Mouse (Mus musculus): Measurements from ENCODE around the gene Tax1bp1. TPM values are rescaled to one million over a fixed set of nuclear protein-coding genes. Genes with fewer than 3 reads are reported as not detected.

The Tax1bp1 gene
- polyA plus RNA-seq, 1 experiment, result 179 TPM

DNA sequence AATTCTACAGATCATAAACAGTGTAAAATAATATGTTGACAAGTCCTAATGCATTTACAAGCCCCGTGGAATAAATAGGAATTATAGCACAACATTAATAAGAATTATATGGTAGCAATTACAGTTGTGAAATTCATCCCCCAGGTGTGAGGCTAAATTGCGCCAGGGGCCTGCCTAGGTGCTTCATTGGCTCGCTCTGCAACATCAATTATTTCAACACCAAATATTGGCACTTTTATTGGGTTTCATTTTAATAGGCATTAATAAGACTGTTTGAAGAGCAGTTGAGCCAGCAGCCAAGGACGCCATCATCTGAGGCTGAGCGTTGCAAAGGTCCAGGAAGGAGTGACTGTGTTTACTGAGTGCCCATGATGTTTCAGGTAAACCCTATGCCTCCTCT lies 65.0 kb downstream of the Tax1bp1 start:
- no peak overlapping the region for H3K4me3 ChIP-seq (ENCODE audit: control insufficient read depth, low read depth, low read length)
- no peaks in the 10 kb centered on the region for H3K36me3 ChIP-seq (ENCODE audit: control insufficient read depth, insufficient read depth, low read length)
- TF ChIP-seq POLR2A (IDR thresholded peaks at IDR 0.05; ENCODE audit: control insufficient read depth, low read depth, low read length) (no peak), CTCF (IDR thresholded peaks at IDR 0.05; ENCODE audit: control insufficient read depth, insufficient read depth, insufficient replicate concordance, low read depth, low read length) (no peak)
- H3K27ac ChIP-seq (ENCODE audit: control insufficient read depth, insufficient read depth, low read depth, low read length), result no peak overlapping the region
- H3K27me3 ChIP-seq (ENCODE audit: control insufficient read depth, insufficient read depth, low read length), result no peaks in the 10 kb centered on the region
- no peaks in the 10 kb centered on the region for H3K4me1 ChIP-seq (ENCODE audit: control insufficient read depth, insufficient read depth, low read length)

DNA sequence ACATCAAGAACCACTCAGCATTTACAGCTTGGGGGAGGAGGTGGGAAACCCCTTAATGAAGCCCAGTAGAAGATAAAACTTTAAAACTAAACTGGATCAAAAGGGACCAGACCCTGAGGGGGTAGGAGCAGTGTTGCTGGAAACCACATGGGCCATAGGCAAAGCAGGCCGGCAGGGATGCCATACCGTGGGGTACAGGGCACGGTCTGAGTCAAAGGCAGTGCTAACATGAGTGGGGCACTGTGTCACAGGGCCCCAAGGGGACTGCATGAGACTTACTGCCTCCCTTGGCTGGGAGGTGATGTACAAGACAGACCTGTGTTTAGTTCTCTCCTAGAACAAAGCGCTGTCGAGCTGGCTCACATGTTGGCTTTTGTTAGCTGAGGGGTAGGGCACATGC lies 66.0 kb downstream of the Tax1bp1 start:
- no peaks in the 10 kb centered on the region for H3K27me3 ChIP-seq (ENCODE audit: control insufficient read depth, insufficient read depth, low read length)
- TF ChIP-seq POLR2A (IDR thresholded peaks at IDR 0.05; ENCODE audit: control insufficient read depth, low read depth, low read length) (no peak), CTCF (IDR thresholded peaks at IDR 0.05; ENCODE audit: control insufficient read depth, insufficient read depth, insufficient replicate concordance, low read depth, low read length) (no peak)
- no peaks in the 10 kb centered on the region for H3K36me3 ChIP-seq (ENCODE audit: control insufficient read depth, insufficient read depth, low read length)
- H3K4me1 ChIP-seq (ENCODE audit: control insufficient read depth, insufficient read depth, low read length), result no peaks in the 10 kb centered on the region
- H3K27ac ChIP-seq (ENCODE audit: control insufficient read depth, insufficient read depth, low read depth, low read length), result no peak overlapping the region
- no peak overlapping the region for H3K4me3 ChIP-seq (ENCODE audit: control insufficient read depth, low read depth, low read length)

DNA sequence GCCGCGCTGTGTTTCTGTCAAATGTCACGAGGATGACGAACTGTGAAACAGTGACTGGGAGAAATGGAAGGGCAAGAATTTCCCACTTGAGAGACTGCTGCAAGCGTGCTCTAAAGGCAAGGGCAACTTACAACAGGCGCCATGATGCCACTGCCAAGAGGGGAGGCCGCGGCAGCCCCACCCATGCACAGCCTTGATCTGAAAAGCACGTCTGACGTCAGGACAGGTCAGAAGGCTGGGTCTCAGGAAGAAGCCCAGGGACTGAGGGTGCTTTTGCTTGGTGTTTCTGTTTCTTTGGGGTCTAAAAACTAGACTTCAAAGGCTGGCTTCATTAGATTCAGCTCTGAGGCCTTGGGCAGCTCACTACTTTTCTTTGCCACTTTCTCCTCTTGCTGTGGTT lies 76.8 kb downstream of the Tax1bp1 start:
- Histone ChIP-seq H3K4me1 (ENCODE audit: control insufficient read depth, insufficient read depth, low read length) (no peaks in the 10 kb centered on the region), H3K36me3 (ENCODE audit: control insufficient read depth, insufficient read depth, low read length) (no peaks in the 10 kb centered on the region), H3K27me3 (ENCODE audit: control insufficient read depth, insufficient read depth, low read length) (no peaks in the 10 kb centered on the region), H3K27ac (ENCODE audit: control insufficient read depth, insufficient read depth, low read depth, low read length) (no peak overlapping the region), H3K4me3 (ENCODE audit: control insufficient read depth, low read depth, low read length) (no peak overlapping the region)
- TF ChIP-seq CTCF (IDR thresholded peaks at IDR 0.05; ENCODE audit: control insufficient read depth, insufficient read depth, insufficient replicate concordance, low read depth, low read length) (no peak), POLR2A (IDR thresholded peaks at IDR 0.05; ENCODE audit: control insufficient read depth, low read depth, low read length) (no peak)

DNA sequence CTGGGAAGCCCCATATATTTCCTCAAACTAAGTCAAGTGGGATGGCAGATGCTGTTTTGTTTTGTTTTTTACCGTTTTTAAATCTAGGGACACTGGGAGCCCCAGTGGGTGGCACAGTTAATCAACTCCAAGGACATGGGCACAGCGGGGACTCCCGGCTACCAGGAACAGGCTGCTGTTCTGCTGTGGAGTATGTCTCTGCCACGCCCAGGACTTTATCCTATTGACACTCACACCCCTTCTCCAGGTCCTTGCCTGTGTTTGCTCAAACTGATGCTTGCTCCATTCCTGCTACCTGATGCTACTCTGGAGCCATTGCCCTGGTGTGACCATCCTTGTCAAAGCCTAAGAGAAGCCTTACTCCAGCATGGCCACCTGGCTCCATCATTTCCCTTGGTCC lies 77.3 kb downstream of the Tax1bp1 start:
- Histone ChIP-seq H3K27me3 (ENCODE audit: control insufficient read depth, insufficient read depth, low read length) (no peaks in the 10 kb centered on the region), H3K27ac (ENCODE audit: control insufficient read depth, insufficient read depth, low read depth, low read length) (no peak overlapping the region), H3K4me1 (ENCODE audit: control insufficient read depth, insufficient read depth, low read length) (no peaks in the 10 kb centered on the region), H3K4me3 (ENCODE audit: control insufficient read depth, low read depth, low read length) (no peak overlapping the region), H3K36me3 (ENCODE audit: control insufficient read depth, insufficient read depth, low read length) (no peaks in the 10 kb centered on the region)
- no peak for TF ChIP-seq CTCF (IDR thresholded peaks at IDR 0.05; ENCODE audit: control insufficient read depth, insufficient read depth, insufficient replicate concordance, low read depth, low read length)
- no peak for TF ChIP-seq POLR2A (IDR thresholded peaks at IDR 0.05; ENCODE audit: control insufficient read depth, low read depth, low read length)

DNA sequence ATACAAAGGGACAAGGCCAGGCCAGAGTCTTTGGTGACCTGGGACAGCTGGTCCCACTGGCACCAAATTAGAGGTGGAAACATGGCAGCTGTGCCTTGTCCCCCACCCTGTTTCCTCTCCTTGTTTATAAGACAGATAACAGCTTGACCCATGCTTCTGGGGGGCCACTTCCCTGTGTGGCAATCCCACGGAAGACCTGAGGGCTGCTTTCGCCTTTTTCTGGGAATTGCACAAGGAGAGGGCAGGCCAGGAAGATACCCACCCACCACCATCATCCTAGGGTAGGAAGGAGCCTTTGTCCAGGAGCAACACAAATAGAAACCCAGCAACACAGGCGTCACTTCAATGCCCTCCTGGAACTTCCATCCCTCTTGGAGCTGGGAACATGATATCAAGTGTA lies 78.9 kb downstream of the Tax1bp1 start:
- no peak overlapping the region for H3K27ac ChIP-seq (ENCODE audit: control insufficient read depth, insufficient read depth, low read depth, low read length)
- H3K27me3 ChIP-seq (ENCODE audit: control insufficient read depth, insufficient read depth, low read length), result no peaks in the 10 kb centered on the region
- no peak overlapping the region for H3K4me3 ChIP-seq (ENCODE audit: control insufficient read depth, low read depth, low read length)
- TF ChIP-seq CTCF (IDR thresholded peaks at IDR 0.05; ENCODE audit: control insufficient read depth, insufficient read depth, insufficient replicate concordance, low read depth, low read length), result no peak
- TF ChIP-seq POLR2A (IDR thresholded peaks at IDR 0.05; ENCODE audit: control insufficient read depth, low read depth, low read length), result no peak
- no peaks in the 10 kb centered on the region for H3K36me3 ChIP-seq (ENCODE audit: control insufficient read depth, insufficient read depth, low read length)
- H3K4me1 ChIP-seq (ENCODE audit: control insufficient read depth, insufficient read depth, low read length), result no peaks in the 10 kb centered on the region

DNA sequence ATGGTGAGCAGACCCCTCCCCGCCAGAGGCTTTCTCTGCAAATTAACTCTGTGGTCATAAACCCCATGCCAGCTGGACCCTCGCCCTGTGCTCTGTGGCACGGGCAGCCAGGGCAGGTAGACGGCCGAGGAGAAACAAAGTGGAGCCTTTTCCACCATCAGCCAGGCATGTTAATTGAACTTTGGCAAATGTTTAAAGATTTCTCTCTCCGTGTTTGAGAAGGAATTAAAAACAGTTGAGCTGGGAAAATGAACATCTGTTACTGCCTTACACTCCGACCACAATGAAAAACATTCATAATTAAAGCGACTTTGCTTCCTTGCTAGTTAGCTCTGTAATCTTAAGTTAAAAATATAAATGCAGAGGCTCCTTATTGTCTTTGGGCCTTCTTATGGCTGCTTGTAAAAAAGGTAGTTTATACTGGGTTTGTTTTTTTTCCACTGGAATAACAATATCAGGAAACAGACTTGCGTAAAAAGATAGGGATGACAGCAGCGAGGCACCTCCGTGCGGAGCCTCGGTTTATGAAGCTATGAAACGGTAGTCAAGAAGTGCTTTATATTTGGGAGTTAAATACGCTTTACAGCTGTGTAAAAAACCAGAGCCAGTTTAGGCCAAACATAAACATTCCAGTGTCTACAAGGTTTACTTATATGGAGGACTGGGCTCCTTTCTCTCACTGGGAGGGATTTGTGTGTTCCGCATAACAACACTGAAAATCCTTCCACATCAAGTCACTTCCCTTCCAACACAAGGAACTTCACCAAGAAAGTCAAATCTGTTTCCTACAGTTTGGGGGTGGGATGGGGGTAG lies 81.7 kb downstream of the Tax1bp1 start:
- Histone ChIP-seq H3K4me1 (ENCODE audit: control insufficient read depth, insufficient read depth, low read length) (no peaks in the 10 kb centered on the region), H3K27ac (ENCODE audit: control insufficient read depth, insufficient read depth, low read depth, low read length) (no peak overlapping the region), H3K36me3 (ENCODE audit: control insufficient read depth, insufficient read depth, low read length) (no peaks in the 10 kb centered on the region), H3K4me3 (ENCODE audit: control insufficient read depth, low read depth, low read length) (no peak overlapping the region), H3K27me3 (ENCODE audit: control insufficient read depth, insufficient read depth, low read length) (no peaks in the 10 kb centered on the region)
- TF ChIP-seq CTCF (IDR thresholded peaks at IDR 0.05; ENCODE audit: control insufficient read depth, insufficient read depth, insufficient replicate concordance, low read depth, low read length) (no peak), POLR2A (IDR thresholded peaks at IDR 0.05; ENCODE audit: control insufficient read depth, low read depth, low read length) (no peak)

DNA sequence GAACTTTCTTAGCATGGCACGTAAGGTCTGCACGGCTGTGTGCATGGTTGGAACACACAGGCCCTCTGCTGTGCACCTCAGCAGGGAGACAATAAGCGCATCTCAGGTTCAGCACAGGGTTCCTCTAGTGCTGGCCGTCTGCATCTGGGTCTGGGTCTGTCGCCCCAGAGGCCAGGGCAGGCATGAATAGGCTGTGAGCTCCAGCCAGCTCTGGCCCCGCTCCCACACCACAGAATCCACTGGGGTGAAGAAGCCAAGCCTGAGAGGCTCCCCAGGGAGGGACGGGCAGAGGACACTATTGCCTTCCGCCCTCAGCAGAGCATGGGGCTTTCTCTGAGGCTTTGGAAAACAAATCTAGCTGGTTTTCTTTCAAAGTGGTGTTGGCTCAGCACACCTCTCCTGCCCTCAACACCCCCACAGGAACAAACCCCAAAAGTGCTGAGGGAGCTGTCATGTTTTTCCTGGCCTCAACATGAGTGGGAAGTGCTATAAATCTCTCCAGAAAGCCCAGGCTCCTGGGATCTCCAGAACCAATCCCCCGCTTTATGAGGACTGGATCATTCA lies 82.6 kb downstream of the Tax1bp1 start:
- H3K4me1 ChIP-seq (ENCODE audit: control insufficient read depth, insufficient read depth, low read length), result no peaks in the 10 kb centered on the region
- H3K36me3 ChIP-seq (ENCODE audit: control insufficient read depth, insufficient read depth, low read length), result no peaks in the 10 kb centered on the region
- H3K4me3 ChIP-seq (ENCODE audit: control insufficient read depth, low read depth, low read length), result no peak overlapping the region
- H3K27me3 ChIP-seq (ENCODE audit: control insufficient read depth, insufficient read depth, low read length), result no peaks in the 10 kb centered on the region
- TF ChIP-seq CTCF (IDR thresholded peaks at IDR 0.05; ENCODE audit: control insufficient read depth, insufficient read depth, insufficient replicate concordance, low read depth, low read length) (no peak), POLR2A (IDR thresholded peaks at IDR 0.05; ENCODE audit: control insufficient read depth, low read depth, low read length) (no peak)
- H3K27ac ChIP-seq (ENCODE audit: control insufficient read depth, insufficient read depth, low read depth, low read length), result no peak overlapping the region
